Mouse (Mus musculus) adrenal gland, postnatal 25 days (tissue): ENCODE results near the gene Gm10382. TPM values are rescaled to one million over a fixed set of nuclear protein-coding genes. Genes with fewer than 3 reads are reported as not detected.

Experiments used
- DNase-seq: peaks from one replicate; pipeline ENCODE4 v3.0.0; 2021; ENCODE audit warnings: mixed read lengths
- long read RNA-seq: library from polyadenylated mRNA; stranded (forward); transcript quantifications from one replicate; pipeline ENCODE4 v2.0.0, GENCODE M21; 2021
- total RNA-seq: library from RNA; stranded (reverse); gene quantifications from 2 replicates; pipeline ENCODE4 v1.2.3, GENCODE M21; 2021

Gm10382 gene
- not detected in 2 replicates for total RNA-seq
- long read RNA-seq, result 0 reads

DNA sequence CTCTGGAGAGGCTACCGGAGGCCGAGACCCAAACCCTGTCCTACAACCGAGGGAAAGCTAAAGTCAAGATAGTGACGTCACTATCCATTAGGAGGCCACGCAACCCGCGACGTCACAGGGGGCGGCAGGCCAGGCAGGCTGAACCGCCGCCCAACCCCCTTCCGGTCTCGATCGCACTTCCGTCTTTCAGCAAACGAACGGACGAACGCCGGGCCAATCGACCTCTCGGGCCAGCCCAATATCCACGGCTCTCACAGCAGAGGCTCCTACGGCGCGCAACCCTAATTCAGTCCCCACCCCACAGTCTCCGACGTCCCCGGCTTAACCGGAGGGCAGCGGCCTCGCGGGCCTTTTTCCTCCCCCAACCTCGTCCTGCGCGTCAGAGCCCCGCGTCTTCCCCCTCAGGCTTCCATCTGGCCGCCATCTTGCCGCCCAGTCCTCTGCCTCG, at the start of gene Gm10382:
Gene Gm10382, plus strand, starts transcription at position 192 of the 448 bp plus-strand sequence.
- peak; percentile 86 for DNase-seq

GRCm38 (mm10) chr5:125339851-125340531, 49.1 kb upstream of the Gm10382 start:
- DNase-seq, result no peak

- peak; percentile 94 for DNase-seq
Measured at GRCm38 (mm10) chr5:125340547-125341262, 48.4 kb upstream of the Gm10382 start, which contains the start of gene Scarb1. Scarb1 (minus strand) TSS chr5:125341094.

GRCm38 (mm10) chr5:125341459-125342090, 47.5 kb upstream of the Gm10382 start:
- no peak for DNase-seq

GRCm38 (mm10) chr5:125344296-125344695, 44.8 kb upstream of the Gm10382 start:
- peak; percentile 70 for DNase-seq

DNA sequence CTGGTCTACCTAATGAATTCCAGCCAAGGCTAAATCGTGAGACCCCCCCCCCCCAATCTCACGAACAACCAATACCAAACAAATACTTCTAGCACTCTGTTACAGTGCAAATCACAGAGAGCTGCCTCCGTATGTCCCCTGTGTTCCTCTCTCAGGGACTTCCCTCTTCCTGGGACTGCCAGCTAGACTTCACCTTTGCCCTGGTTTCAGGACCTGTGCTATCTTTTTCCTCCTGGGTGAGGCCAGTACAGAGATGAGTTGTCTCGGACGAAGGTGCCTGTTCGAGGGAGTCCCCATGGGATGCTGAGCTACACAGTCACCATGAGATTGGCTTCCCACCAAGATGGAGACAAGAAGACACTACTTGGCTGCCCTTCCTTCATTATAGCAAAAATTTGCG, 41.1 kb upstream of the Gm10382 start:
- DNase-seq, result no peak

DNA sequence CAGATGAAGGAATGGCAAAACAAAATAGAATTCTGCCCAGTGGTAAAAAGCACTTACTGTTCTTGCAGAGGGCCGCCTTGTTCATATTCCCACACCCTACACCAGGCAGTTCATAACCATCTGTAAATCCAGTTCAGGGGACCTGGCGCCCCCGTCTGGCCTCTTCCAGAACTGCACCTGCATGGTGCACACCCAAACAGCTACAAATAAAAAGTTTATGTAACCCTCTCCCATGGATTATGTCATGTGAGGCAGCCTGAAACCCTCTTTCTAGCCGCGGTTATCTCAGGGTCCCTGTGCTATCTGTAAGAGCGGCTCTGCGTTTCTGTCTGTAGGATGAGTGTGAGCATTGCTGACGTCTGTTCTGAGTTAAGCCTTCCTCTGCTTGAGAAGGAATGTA, 40.6 kb upstream of the Gm10382 start:
- peak; percentile 81 for DNase-seq

DNA sequence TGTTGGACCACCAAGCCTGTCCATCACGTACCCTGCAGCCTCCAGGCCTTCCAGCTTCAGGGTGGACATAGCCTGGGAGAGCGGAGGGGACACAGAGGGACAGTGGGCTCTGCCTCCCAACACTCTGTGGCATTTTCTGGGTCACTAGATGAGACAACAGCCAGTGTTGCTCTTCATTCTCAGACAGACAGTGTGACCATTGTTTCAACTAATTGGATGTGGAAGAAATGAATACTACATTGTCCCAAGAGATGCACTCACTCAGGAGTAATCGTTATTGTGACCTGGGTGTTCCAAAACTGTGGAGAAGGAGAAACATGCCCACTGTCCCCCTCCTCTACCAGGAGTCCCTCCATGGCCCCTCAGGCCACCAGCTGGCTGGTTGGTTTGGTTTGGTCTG, 39.7 kb upstream of the Gm10382 start:
- no peak for DNase-seq

- no peak for DNase-seq
Measured at GRCm38 (mm10) chr5:125351057-125351456, 38.1 kb upstream of the Gm10382 start.

DNA sequence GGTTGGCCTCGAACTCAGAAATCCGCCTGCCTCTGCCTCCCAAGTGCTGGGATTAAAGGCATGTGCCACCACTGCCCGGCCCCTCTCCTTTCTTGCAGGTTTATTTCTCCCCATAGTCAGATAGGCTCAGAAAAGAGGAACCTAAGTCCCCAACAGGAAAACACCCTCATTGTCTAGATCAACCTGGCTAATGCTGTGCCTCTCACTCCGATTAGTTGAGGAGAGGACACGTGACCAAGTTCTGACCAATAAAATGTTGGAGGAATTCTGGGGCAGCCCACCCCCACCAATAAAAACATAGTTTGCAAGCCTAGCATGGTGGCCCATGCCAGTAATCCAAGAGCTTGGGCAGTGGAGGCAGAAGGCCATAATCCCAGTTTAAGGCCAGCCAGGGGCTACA, 37.2 kb upstream of the Gm10382 start:
- no peak for DNase-seq

DNA sequence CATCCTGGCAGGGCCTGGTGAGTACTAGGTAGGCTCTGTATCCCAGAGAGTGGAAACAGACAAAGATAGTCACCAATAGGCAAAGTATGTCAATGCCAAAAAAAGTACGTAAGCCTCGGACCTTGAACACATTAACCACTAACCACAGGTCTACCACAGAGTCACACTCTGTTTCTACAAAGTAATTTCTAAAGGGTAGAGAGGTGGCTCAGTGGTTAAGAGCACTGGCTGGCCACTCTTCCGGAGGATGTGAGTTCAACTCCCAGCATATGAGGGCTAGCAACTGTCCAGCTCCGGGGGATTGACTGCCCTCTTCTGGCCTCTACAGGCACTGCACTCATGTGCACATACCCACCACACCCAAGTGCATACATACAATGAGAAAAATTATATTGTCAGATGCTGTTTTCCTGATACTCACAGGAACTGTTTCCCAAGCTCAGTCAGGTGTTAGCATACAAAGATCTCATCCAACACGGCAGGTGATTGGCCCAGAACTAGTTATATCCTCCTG, 36.3 kb upstream of the Gm10382 start:
- DNase-seq, result no peak

DNA sequence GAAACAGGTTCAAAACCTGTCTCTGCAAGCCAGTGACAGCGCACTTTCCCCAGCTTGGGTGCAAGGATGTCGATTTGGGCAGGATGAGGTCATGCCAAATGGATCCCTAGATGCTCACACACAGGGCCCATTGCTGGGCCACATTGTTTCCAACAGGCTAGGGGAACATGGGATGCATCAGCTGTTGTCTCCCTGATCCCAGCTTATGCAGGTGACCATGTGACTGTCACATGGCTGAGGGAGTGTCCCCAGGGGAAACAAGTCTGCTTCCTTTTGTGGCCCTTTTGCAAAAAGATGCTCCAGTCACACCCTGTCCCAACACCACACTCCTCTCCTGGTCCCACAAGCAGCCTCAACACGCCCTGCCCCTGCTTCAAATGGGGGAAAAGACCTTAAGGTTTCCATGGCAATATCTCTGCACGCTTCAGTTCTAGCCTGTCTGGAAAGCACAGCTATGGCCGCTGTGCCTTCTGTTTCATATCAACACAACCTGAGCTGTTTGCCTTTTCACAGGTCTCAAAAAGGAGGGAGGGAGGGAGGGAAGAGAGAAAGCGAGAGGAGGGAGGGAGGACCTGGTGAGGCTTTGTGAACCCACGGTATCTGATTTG, 34.1 kb upstream of the Gm10382 start:
- DNase-seq, result no peak

GRCm38 (mm10) chr5:125355650-125356049, 33.5 kb upstream of the Gm10382 start:
- no peak for DNase-seq

GRCm38 (mm10) chr5:125357543-125358269, 31.4 kb upstream of the Gm10382 start:
- no peak for DNase-seq

DNA sequence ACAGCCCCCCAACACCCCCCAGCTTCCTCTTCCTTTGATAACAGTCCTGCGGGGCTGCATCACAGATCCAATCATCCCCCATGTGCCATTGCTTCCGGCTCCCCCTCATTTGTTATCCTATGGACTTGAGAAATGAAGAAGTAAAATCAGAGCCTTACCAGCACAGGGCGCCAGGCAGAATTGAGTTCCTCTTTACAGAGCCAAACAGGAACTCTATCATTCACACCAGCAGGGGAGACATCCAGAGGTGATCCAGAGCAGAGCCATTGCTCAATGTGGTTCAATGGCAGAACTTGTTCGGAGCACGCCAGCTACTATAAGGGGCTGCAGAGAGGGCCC, 30.9 kb upstream of the Gm10382 start:
- DNase-seq, result no peak

GRCm38 (mm10) chr5:125360566-125360965, 28.6 kb upstream of the Gm10382 start:
- DNase-seq, result no peak

- DNase-seq, result no peak
Measured at GRCm38 (mm10) chr5:125360981-125361510, 28.1 kb upstream of the Gm10382 start.

DNA sequence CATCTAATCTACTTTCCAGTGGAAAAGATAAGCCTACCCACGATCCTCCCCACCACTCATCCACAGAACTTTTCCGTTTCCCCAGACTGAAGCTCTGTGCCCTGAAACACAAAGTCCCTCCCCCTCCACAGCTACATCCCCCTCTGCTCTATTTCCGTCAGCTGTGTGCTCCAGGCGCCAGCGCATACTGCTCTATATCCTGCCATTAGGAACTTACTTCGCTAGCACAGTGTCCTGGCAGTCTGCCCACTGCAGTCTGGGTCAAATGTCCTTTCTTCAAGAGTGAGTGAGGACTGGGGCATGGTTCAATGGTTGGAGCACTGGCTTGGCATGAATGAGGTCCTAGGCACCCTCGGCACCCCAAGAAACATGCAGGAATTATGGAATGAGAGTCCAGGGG, 25.2 kb upstream of the Gm10382 start:
- DNase-seq, result peak; percentile 57

- no peak for DNase-seq
Measured at GRCm38 (mm10) chr5:125364851-125365429, 24.2 kb upstream of the Gm10382 start.

GRCm38 (mm10) chr5:125368156-125368555, 21.0 kb upstream of the Gm10382 start:
- no peak for DNase-seq

- peak; percentile 50 for DNase-seq
Measured at GRCm38 (mm10) chr5:125368568-125368967, 20.6 kb upstream of the Gm10382 start.
